Mouse (Mus musculus) cortical plate, adult 2 months (tissue): ENCODE results near the gene Ccser2.

Experiments used
- CTCF ChIP-seq: fragments of 200-500 bp; IDR thresholded peaks from 2 replicates; pipeline ENCODE4 v1.5.1; 2011; ENCODE audit warnings: mild to moderate bottlenecking, control low read depth, low read length; ENCODE audit not compliant: insufficient read depth; ENCODE audit errors: extremely low read depth
- POLR2A ChIP-seq: fragments of 200-500 bp; IDR thresholded peaks from 2 replicates; pipeline ENCODE4 v1.6.1; 2011; ENCODE audit warnings: mild to moderate bottlenecking, low read length, control low read depth; ENCODE audit not compliant: insufficient read depth; ENCODE audit errors: extremely low read depth

DNA sequence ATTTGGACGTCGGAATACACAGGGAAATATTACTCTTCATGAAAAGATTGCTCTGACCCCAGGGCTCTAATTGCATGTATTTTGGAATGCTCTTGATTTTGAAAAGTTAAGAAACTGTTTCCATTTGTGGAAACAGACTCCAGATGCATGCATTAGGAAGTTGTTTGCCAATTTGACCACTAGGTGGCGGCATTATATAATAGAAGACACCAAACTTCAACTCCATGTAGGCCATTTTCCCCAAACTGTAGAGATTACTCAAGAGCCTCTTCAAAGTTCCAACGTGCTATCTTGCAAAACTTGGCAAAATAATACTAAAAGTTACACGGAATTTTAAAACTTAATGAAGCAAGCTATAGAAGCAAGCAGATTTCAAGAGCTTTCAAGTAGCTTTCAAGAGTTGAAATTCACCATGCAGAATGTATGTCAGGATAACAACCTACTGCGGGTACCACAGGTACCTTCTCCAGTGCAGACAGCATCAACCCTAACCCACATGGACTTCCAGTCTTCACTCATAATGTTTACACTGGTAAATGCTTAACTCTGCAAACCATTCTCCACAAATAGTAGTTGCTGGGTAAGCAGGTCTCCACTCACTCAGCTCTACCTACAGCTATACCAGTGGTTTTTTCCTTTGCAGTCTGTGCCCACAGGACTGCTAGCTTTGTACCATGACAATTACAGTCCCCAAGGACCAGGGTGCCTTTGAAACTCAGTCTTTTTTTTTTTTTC, 101.4 kb downstream of the Ccser2 start:
- TF ChIP-seq CTCF (peak; percentile 43; the same call in 1 of the 2 replicates), POLR2A (no peak)
